Mouse (Mus musculus): Measurements from ENCODE around the gene Cdc27. TPM values are rescaled to one million over a fixed set of nuclear protein-coding genes. Genes with fewer than 3 reads are reported as not detected.

Gene Cdc27
- 58.4 TPM for polyA plus RNA-seq (2014; fragmentation: Illumina TruSeq; extraction: RNeasy Lipid Tissue Mini Kit (QIAGEN cat#74804); ENCODE audit: low read depth, low replicate concordance)

DNA sequence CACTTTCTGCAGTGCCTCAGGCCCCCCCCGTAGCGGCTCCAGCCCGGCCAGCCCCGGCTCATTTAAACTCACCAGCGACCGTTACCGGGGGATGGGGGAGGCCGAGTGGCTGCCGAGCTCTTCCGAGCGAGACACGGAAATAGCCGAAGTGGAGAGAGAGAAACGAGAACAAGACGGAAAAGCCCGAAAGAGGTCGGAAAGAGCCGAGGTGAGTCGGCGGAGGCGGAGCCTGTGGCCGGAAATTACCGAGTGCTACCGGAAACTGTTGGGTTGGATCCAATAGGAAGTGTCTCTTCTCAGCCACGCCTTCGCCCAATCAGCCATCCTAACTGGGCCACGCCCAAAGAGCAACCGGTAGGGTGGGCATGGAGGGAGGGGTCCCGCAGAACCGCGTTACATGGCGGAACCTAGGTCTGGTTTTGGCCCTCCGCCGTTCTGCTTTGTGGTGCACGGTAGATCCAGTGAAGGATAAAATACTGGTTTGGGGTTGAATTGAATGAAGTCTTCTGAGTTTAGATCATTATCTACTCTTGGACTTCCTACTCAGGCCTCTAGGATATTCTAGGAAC lies at the start of gene Cdc27, which contains the start of gene Myl4:
Cdc27 (minus strand) TSS at position 215 of the 569 bp plus-strand sequence.
Myl4 (plus strand) TSS at position 258 of the 569 bp plus-strand sequence.

DNA sequence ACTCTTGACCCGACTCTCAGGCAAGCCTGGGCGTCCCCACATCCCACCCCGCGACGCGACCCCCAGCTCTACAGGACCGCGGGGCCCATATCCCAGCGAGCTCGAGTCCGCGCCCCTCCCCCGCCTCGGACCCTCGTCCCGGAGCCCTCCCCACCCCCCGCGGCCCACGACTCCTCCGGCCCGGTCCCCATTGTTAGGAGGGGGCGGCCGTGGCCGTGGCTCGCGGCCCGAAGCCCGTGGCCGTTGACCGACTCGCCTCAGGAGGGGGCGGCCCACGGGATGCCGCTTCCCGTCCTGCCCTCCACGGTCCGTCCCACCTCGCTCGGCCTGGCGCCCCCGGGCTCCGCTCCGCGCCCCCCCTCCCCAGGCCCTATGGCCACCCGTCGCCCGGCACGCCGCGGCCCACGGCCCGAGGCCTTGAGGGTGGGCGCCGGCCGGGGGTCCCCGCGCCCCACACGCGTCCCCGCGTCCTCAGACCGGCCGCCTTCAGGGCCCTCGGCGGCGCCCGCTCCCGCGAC lies 81.6 kb downstream of the Cdc27 start, which contains the start of gene Kansl1:
Kansl1 (minus strand) TSS at position 111 of the 518 bp plus-strand sequence.

Other genes with a start within 250 kb of the Cdc27 start
- 20.2 TPM for gene Kansl1, start 81.8 kb downstream of the Cdc27 start, polyA plus RNA-seq (2014; fragmentation: Illumina TruSeq; extraction: RNeasy Lipid Tissue Mini Kit (QIAGEN cat#74804); ENCODE audit: low read depth, low replicate concordance)
- gene Myl4, start within 50 bp of the Cdc27 start, polyA plus RNA-seq (2014; fragmentation: Illumina TruSeq; extraction: RNeasy Lipid Tissue Mini Kit (QIAGEN cat#74804); ENCODE audit: low read depth, low replicate concordance), result 0.77 TPM
- gene Itgb3, start 57.4 kb upstream of the Cdc27 start, polyA plus RNA-seq (2014; fragmentation: Illumina TruSeq; extraction: RNeasy Lipid Tissue Mini Kit (QIAGEN cat#74804); ENCODE audit: low read depth, low replicate concordance), result 0.77 TPM
- gene Gm11639, start 135.1 kb upstream of the Cdc27 start, polyA plus RNA-seq (2014; fragmentation: Illumina TruSeq; extraction: RNeasy Lipid Tissue Mini Kit (QIAGEN cat#74804); ENCODE audit: low read depth, low replicate concordance), result 0.04 TPM

Measured in kidney, adult 10 weeks (tissue).